Mouse (Mus musculus) hindbrain, embryonic 14.5 days (tissue): ENCODE measurements around the gene Gmpr2. TPM values are rescaled to one million over a fixed set of nuclear protein-coding genes. Genes with fewer than 3 reads are reported as not detected.

Source experiments
- ATAC-seq: fragments of 200-750 bp; cut with Nextera tagmentation; 2 replicates; pipeline ENCODE4 v1.8.0; 2017; ENCODE audit warnings: moderate number of reproducible peaks, mild to moderate bottlenecking, moderate TSS enrichment, moderate library complexity; ENCODE audit not compliant: low FRiP score
- DNase-seq: peaks from one replicate; pipeline ENCODE4 v3.0.0-alpha.2; 2015; ENCODE audit warnings: low spot score
- H3K27ac ChIP-seq: fragments of 300-500 bp; sonication (generic); 2 replicates; pipeline ENCODE4 v1.5.1; 2014; ENCODE audit warnings: mild to moderate bottlenecking, moderate library complexity
- H3K27me3 ChIP-seq: fragments of 300-500 bp; sonication (generic); 2 replicates; pipeline ENCODE4 v1.6.1; 2014; ENCODE audit warnings: mild to moderate bottlenecking, low read length, mixed read lengths; ENCODE audit not compliant: control insufficient read depth, insufficient read depth
- H3K36me3 ChIP-seq: fragments of 300-500 bp; sonication (generic); replicated peaks from 2 replicates; pipeline ENCODE4 v1.6.1; 2014; ENCODE audit not compliant: control insufficient read depth, insufficient read depth
- H3K4me1 ChIP-seq: fragments of 300-500 bp; sonication (generic); replicated peaks from 2 replicates; pipeline ENCODE4 v1.6.1; 2014; ENCODE audit warnings: antibody characterized with exemption, low read length, mixed read lengths; ENCODE audit not compliant: control insufficient read depth, insufficient read depth
- H3K4me2 ChIP-seq: fragments of 300-500 bp; sonication (generic); replicated peaks from 2 replicates; pipeline ENCODE4 v1.6.1; 2014; ENCODE audit warnings: mild to moderate bottlenecking, moderate library complexity
- H3K4me3 ChIP-seq: fragments of 300-500 bp; sonication (generic); replicated peaks from 2 replicates; pipeline ENCODE4 v1.5.1; 2014; ENCODE audit warnings: mild to moderate bottlenecking, low read length
- H3K9ac ChIP-seq: fragments of 300-500 bp; sonication (generic); 2 replicates; pipeline ENCODE4 v1.6.1; 2014
- H3K9me3 ChIP-seq: fragments of 300-500 bp; sonication (generic); 2 replicates; pipeline ENCODE4 v1.6.1; 2016; ENCODE audit warnings: low read length; ENCODE audit not compliant: control insufficient read depth
- WGBS: fragments of 180-500 bp; shearing (Covaris S2); extraction: QIAGEN DNeasy Blood & Tissue Kit; methylation state at CpG from one replicate; pipeline ENCODE4 v1.1.7; 2014; 5-methylcytosine and 5-hydroxymethylcytosine counted together
- polyA plus RNA-seq: library from polyadenylated mRNA; unstranded; fragments of >200 nt; fragmentation: Nextera tagmentation; extraction: Ambion mirVana; gene quantifications from 2 replicates; pipeline ENCODE4 v1.2.1, GENCODE M21; 2014

Gmpr2 gene
- polyA plus RNA-seq, 1 experiment from 2014 or later: 35.8 TPM

DNA sequence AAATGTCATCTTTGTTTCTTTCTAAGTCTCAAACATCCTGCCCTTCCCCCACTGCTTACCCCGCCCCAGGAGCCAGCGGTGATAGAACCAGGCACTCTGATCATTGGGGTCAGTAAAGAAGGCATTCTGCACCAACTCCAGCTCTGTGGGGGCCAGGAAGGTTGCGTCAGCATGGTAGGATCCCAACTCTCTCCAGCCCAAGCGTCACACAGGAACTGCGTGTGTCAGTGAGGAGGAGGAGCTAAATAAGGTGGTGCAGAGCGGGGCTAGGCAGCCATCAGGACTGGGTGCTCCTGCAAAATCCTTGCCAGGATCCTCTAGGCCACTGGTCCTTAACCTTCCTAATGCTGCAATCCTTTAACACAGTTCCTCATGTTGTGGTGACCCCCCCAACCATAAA is 48.0 kb downstream of the Gmpr2 start:
- 88% methylated on average over 6 of the region's 6 CpGs for whole genome bisulfite sequencing
- no peak overlapping the region; the same call in 1 of the 2 replicates for H3K9ac ChIP-seq
- H3K4me1 ChIP-seq: peaks cover 12% of the 10 kb centered on the region; the same call in 1 of the 2 replicates
- ATAC-seq (no peak), DNase-seq (no peak)
- peaks cover 39% of the 10 kb centered on the region for H3K36me3 ChIP-seq
- H3K9me3 ChIP-seq: no peaks in the 10 kb centered on the region
- no peak overlapping the region for H3K4me2 ChIP-seq
- H3K4me3 ChIP-seq: no peak overlapping the region
- H3K27ac ChIP-seq: no peak overlapping the region
- no peaks in the 10 kb centered on the region for H3K27me3 ChIP-seq

DNA sequence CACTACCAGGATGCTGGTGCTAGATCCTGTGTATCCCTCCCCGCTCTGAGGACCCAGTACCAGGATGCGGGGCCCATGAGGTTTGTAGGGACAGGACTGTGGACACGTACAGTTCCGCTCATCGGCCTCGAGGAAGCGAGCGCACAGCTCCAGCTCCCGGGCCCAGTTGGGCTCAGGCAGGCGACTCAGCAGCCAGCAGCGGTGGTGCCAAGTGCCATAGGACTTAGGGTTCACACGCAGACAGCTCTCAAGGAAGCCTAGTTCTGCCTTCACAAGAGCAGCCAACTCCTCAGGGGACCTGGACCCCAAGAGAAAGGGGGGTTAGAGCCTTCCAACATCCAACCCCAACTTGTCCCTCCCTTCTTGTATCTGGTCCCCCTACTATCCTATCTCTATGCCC is 48.9 kb downstream of the Gmpr2 start:
- Histone ChIP-seq H3K9ac (no peak overlapping the region; the same call in 1 of the 2 replicates), H3K4me1 (peaks cover 12% of the 10 kb centered on the region; the same call in 1 of the 2 replicates), H3K27ac (no peak overlapping the region), H3K9me3 (no peaks in the 10 kb centered on the region), H3K27me3 (no peaks in the 10 kb centered on the region), H3K4me2 (no peak overlapping the region; the same call in 1 of the 2 replicates), H3K36me3 (peaks cover 39% of the 10 kb centered on the region), H3K4me3 (no peak overlapping the region)
- DNase-seq (no peak), ATAC-seq (no peak)
- 92% methylated on average over 12 of the region's 12 CpGs for WGBS

DNA sequence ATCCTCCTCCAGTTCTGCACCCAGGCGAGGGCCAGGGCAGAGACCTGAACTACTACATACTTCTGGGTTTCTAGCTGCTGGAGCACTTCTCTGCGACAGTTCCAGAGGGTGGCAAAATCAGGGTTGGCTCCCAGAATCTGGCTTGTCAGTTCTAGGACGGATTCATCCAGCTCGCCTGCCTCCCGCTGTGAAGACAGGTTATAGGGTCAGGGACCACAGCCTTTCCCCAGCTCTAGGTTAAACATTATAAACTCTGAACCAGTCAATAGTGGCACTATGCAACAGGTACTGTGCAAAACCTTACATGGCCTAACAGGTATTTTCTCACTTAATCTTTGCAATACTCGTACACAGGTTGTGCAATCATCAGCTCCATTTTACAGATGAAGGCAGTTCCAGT is 49.3 kb downstream of the Gmpr2 start:
- ATAC-seq (no peak), DNase-seq (no peak)
- Histone ChIP-seq H3K27ac (0 out of 2 replicates have a peak overlapping the region, but pooled peaks have one; percentile 90), H3K4me2 (peak overlapping the region; percentile 69), H3K4me3 (peak overlapping the region; percentile 66), H3K27me3 (no peaks in the 10 kb centered on the region), H3K9me3 (no peaks in the 10 kb centered on the region), H3K9ac (peak overlapping the region; percentile 73), H3K4me1 (peaks cover 12% of the 10 kb centered on the region; the same call in 1 of the 2 replicates), H3K36me3 (peaks cover 37% of the 10 kb centered on the region)
- 73% methylated on average over 6 of the region's 6 CpGs for WGBS

DNA sequence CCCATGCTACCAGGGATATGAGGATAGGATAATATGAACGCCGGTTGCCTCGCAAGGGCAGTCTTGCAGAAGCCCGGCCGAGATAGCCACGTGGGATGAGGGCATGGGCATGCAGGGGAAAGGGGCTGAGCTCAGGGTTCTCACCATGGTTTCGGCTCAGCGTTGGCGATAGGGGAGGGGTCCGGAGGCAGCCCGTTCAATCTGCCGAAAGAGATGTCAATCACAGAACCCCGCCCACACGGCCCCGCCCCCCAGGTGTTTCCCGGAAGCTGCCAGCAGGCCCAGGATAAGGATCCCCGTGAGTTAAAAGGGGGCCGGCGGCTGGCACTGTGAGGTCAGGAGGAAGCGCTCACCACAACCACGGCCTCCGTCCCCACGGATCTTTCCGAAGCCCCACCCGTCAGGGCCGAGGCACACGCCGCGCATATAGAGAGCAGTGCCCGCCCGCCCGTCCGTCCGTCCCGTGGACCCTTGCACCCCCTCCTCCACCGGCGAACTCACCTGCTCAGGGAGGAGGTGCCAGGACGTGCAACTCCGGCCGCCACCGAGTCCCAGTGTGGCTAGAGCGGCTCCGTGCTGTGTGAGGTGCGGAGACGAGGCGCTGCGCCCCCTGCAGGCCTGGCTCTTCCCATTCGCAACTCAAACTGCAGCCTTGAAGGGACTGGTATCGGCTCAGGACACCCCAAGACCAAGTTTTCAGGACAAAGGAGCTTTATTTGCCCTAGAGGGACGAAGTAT is 50.1 kb downstream of the Gmpr2 start, which contains the start of gene Rabggta:
Gene Rabggta (minus strand): TSS at position 564 of the 738 bp plus-strand sequence.
- Histone ChIP-seq H3K4me2 (peak within 1 kb of the TSS; percentile 69), H3K4me1 (peaks cover 12% of the 10 kb centered on the region; the same call in 1 of the 2 replicates), H3K27ac (peak within 1 kb of the TSS; percentile 90), H3K27me3 (no peaks in the 10 kb centered on the region), H3K9me3 (no peaks in the 10 kb centered on the region), H3K9ac (peak within 1 kb of the TSS; percentile 73), H3K4me3 (peak within 1 kb of the TSS; percentile 66), H3K36me3 (peaks cover 30% of the 10 kb centered on the region)
- ATAC-seq: peak; percentile 97
- WGBS: under 1% methylated on average over 49 of the region's 50 CpGs
- DNase-seq: peak; percentile 94

DNA sequence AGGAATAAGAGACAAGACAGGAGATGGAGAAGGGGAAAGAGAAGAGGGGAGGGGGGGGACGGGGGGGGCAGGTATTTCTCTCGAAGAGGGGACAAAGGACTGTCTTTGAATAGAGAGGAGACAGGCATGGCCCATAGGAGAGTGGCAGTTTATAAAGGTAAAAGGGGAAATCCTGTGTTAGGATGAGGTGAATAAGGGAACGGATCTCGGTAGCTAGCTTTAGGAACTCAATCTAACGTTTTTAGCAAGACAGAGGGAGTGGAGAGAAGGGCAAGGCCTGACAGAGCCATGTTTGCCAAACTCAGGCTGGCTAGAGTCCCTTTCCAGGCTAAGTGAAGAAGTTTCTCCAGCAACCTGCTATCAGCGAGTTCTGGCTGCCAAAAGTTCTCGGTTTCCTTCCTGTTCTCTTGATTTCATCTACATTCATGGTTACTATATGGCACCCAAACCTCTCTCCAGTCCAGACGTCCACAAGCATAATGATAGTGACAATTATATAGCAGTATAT is 50.8 kb downstream of the Gmpr2 start:
- whole genome bisulfite sequencing: 51% methylated on average over 8 of the region's 8 CpGs
- Histone ChIP-seq H3K27ac (peak overlapping the region; percentile 90; the same call in 1 of the 2 replicates), H3K36me3 (peaks cover 24% of the 10 kb centered on the region), H3K4me3 (peak overlapping the region; percentile 66), H3K4me2 (peak overlapping the region; percentile 69), H3K27me3 (no peaks in the 10 kb centered on the region), H3K4me1 (peaks cover 12% of the 10 kb centered on the region; the same call in 1 of the 2 replicates), H3K9ac (peak overlapping the region; percentile 73; the same call in 1 of the 2 replicates), H3K9me3 (no peaks in the 10 kb centered on the region)
- DNase-seq: no peak
- no peak; the same call in 1 of the 2 replicates for ATAC-seq

DNA sequence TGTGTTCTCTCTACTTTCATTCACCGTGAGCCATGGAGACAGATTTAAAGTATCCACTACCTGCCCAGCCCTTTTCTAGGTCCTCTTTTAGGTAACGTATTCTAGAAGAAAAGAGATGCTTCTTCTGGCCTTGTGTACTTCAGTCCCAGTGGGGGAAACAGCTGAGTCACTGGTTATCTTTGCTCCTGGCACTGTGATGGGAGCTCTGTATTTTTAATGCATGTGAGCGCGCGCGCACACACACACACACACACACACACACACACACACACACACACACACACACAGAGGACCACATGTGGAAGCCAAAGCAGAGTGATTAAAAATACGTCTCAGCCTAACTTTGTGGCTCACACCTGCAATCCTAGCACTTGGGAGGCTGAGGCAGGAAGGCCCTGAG is 51.7 kb downstream of the Gmpr2 start:
- Histone ChIP-seq H3K4me3 (no peak overlapping the region), H3K4me2 (no peak overlapping the region), H3K27ac (no peak overlapping the region), H3K27me3 (no peaks in the 10 kb centered on the region), H3K36me3 (peaks cover 15% of the 10 kb centered on the region), H3K9ac (no peak overlapping the region), H3K9me3 (no peaks in the 10 kb centered on the region), H3K4me1 (peaks cover 12% of the 10 kb centered on the region; the same call in 1 of the 2 replicates)
- no peak for DNase-seq
- ATAC-seq: no peak
- 95% methylated on average over 7 of the region's 7 CpGs for WGBS

DNA sequence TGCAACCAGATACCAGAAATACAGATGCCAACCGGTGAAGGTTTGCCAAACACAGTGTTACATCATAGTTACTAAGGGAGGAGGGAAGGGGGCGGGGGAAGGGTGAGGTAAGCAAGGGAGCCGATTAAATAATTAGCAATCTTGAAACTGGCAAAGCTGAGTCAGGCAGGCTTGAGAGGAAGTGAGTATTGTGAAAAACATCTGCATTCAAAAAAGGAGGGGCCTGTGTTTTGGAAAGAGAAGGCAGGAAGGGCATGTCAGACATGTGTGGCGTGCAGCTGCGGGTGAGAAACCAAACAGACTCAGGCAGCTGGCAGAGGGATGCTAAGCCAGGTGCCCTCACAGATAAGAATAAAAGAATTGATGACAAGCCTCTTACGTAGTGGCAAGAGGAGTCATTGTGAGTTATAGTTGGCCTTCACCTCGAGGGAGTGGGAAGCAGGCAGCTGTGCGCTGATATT is 52.7 kb downstream of the Gmpr2 start:
- H3K9ac ChIP-seq: no peak overlapping the region
- 70% methylated on average over 8 of the region's 8 CpGs for WGBS
- no peak for DNase-seq
- H3K4me1 ChIP-seq: peaks cover 12% of the 10 kb centered on the region; the same call in 1 of the 2 replicates
- ATAC-seq: no peak
- H3K4me3 ChIP-seq: no peak overlapping the region
- H3K27me3 ChIP-seq: no peaks in the 10 kb centered on the region
- H3K27ac ChIP-seq: no peak overlapping the region
- no peaks in the 10 kb centered on the region for H3K9me3 ChIP-seq
- no peak overlapping the region for H3K4me2 ChIP-seq
- H3K36me3 ChIP-seq: peaks cover 8% of the 10 kb centered on the region; the same call in 1 of the 2 replicates

DNA sequence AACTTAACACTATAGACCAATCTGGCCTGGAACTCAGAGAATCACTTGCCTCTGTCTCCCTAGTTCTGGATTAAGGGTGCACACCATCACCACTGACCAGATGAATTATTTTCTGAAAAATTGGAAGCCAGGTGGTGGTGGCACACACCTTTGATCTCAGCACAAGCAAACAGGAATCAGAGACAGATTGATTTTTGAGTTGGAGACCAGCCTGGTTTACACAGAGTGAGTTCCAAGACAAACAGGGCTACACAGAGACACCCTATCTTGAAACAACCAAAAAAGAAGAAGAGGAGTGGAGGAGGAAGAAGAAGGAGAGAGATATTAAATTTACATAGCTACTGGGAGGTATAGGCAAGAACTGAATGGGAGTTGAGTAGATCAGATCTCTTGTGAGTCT is 54.5 kb downstream of the Gmpr2 start:
- H3K27me3 ChIP-seq: no peaks in the 10 kb centered on the region
- no peak overlapping the region for H3K4me3 ChIP-seq
- H3K4me1 ChIP-seq: peaks cover 7% of the 10 kb centered on the region; the same call in 1 of the 2 replicates
- no peaks in the 10 kb centered on the region for H3K36me3 ChIP-seq
- ATAC-seq: no peak
- H3K27ac ChIP-seq: no peak overlapping the region
- H3K9me3 ChIP-seq: no peaks in the 10 kb centered on the region
- H3K9ac ChIP-seq: no peak overlapping the region
- H3K4me2 ChIP-seq: no peak overlapping the region
- DNase-seq: no peak

DNA sequence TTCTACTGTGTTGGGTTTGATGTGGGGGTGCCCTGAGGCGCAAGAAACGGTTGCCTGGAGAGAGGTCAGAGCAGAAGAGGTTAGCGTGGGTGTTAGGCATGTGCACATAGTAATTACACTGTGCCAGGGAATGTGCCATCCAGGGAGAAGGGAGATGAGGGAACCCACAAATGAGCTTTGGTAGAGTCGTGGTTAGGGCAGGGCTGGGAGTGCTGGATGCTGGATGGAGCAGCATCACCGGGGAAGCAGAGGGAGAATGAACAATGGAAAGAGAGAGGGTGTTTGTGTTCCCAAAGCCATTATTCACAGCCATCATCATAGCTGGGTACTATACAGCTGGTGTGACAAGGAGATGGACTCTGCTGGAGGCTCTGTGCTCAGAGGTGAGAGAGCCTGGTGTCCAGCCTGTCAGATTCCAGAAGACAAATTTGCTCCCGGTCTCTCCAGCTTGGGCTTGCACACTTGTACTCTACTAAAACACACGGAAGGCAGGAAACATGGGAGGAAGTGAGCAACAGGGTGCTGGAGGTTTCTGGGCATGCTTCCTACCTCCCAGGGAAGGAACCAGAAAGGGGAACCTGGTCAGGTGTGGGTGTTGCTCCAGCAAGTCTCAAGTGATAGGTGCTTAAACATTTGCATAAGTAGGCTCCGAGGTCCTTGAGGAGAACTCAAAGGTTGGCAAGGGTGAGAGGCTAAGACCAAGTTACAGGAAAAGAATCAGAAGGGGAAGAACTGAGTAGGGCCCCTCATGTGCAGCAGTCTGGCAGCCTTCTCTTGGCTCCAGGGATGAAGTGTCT is 56.3 kb downstream of the Gmpr2 start:
- 70% methylated on average over 8 of the region's 8 CpGs for WGBS
- Histone ChIP-seq H3K27me3 (no peaks in the 10 kb centered on the region), H3K4me1 (no peaks in the 10 kb centered on the region), H3K9ac (no peak overlapping the region), H3K9me3 (no peaks in the 10 kb centered on the region), H3K4me3 (no peak overlapping the region), H3K36me3 (no peaks in the 10 kb centered on the region), H3K27ac (no peak overlapping the region), H3K4me2 (no peak overlapping the region)
- DNase-seq: no peak
- ATAC-seq: no peak
